Mouse (Mus musculus) ES-Bruce4 (cell line): ENCODE measurements around the gene Sik3.

Source experiments
- CTCF ChIP-seq: IDR thresholded peaks from one replicate; pipeline ENCODE4 v1.8.1; 2011; ENCODE audit warnings: low read depth, low read length
- EP300 ChIP-seq: IDR thresholded peaks from 2 replicates; pipeline ENCODE4 v1.6.1; 2011; ENCODE audit warnings: low read depth, low read length; ENCODE audit not compliant: insufficient read depth

DNA sequence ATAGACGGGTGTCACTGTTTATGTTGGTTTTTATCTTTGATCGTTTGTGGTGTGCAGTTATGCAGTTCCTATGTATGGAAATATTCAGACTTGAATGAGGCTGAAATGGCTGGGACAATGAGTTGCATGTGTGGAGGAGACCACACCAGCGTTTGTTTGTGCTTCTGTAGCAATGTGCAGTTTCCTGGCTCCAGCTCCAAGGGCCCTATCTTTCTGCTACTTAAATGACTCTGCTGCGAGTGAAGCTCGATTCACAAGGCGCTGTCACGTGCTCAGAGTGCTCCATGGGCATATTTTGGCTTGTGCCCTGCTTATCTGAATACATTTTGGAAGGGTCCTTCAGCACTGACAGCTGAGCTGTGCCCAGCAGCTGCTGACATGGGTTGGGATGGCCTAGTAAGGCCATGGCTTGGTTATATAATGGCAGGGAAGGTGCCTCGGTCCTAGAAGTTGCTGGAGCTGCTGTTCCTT lies 2.5 kb downstream of the Sik3 start:
- TF ChIP-seq EP300 (no peak), CTCF (no peak)
